Mouse (Mus musculus) lung, adult 2 months (tissue): Measurements from ENCODE around the gene Olfr464.

Experiments
- CTCF ChIP-seq: fragments of 200-500 bp; IDR thresholded peaks from 2 replicates; pipeline ENCODE4 v1.5.1; 2011; ENCODE audit warnings: mild to moderate bottlenecking, low read length, control low read depth; ENCODE audit not compliant: insufficient read depth
- POLR2A ChIP-seq: fragments of 200-500 bp; IDR thresholded peaks from 2 replicates; pipeline ENCODE4 v1.6.1; 2011; ENCODE audit warnings: low read depth, mild to moderate bottlenecking, control low read depth, low read length, borderline replicate concordance; ENCODE audit errors: extremely low read depth

DNA sequence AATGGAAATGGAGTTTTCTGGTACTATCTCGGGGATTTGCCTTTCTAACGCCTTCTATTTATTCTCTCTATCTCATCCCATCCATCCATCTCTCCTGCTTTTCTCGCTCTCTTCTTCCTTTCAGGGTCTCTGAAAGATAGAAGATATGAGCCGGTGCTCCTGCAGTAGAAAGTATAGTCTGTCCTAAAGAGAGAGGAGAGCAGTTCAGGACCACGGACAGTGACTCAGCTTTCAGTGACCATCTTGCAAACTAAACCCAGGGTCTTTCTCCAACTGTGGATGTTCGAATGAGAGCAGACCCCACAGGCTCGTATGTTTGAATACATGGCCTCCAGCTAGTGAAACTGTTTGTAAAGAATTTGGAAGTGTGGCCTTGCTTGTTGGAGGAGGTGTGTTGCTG, 36.3 kb upstream of the Olfr464 start:
- no peak for TF ChIP-seq CTCF
- no peak for TF ChIP-seq POLR2A
